Mouse (Mus musculus) spleen, postnatal 36 days (tissue): ENCODE measurements around the gene AW011738.

Source experiments
- DNase-seq, 2 experiments: peaks; one replicate each; pipeline ENCODE4 v3.0.0; 2022; ENCODE audit warnings: low spot score in 2 of 2, mixed read lengths in 1 of 2

Gene AW011738

GRCm38 (mm10) chr4:156197829-156198205, 5.3 kb upstream of the AW011738 start:
- peak; percentile 75 to 86 for DNase-seq

DNA sequence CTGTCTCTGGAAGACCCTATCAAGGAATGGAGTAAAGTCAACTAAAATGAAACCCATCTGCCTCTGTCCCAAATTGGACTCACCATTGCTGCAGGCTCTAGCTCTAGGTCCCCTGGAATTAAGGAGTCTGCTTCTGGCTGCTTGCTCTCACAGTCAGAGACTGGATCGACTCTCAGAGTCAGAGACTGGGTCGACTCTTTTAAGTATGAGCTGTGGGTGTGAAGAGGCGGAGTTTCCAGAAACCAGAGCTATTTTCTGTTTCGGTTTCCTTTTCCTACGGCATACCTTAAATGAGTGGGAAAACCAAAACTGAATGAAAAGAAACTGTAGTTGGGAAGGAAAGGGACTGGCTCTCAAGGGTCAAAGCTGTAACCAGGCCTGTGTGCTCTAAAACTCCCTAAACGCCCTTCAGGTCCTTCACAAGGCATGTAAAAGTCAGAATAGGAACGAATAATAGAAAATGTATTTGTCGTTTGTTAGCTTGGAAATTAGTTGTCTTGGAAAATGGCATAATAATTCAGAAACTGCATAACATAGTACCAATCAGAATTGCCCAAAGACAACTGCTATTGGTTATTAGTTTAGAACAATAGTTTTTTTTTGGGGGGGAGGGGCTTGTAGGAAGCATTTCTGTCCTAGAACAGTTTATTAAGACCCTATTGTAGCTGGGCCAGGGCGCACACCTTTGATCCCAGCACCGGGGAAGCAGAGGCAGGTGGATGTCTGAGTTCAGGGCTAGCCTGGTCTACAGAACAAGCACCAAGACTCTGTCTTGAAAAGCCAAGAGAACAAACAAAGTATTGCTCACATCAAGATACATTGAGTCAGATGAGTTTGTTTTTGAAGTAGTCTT, 2.3 kb upstream of the AW011738 start, which contains the start of gene Isg15:
Gene Isg15, minus strand, starts transcription at position 196 of the 853 bp plus-strand sequence.
- DNase-seq: peak; percentile 32 to 58

- peak; percentile 42 to 66 for DNase-seq
Observed at GRCm38 (mm10) chr4:156202462-156202893, 626 bp upstream of the AW011738 start.

DNA sequence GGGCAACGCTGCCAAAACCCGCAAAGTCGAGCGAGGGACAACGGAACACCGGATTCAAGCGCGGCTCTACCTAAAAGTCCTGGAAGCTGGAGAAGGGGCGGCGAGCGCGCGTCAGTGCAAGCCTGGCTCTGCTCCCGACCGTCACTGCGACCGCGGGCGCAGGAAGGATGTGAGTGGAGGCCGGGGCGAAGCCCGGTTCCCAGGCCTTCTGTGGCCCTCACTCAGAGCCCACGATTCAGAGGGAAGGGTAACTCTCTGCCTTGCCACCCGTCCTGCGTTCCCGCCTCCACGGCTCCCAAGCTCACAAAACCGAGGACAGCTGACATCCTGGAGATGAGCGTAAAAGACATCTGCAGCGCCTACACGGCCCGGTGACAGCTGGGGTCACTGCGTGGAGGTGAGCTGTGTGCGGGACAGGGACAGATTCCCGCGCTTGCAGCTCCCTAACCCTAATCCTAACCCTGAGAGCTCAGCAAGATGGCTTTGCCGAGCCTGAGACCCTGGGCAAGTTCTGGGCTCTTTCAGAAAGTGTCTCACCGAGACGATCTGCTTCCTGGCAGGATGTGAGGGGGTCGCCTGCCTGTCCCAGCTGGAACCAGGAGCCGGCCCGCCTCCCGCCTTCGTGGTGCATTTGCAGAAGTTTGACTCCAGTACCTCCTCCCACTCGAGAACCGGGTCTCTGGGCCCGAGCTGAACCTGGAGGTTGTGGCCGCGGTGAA, 468 bp downstream of the AW011738 start:
- DNase-seq: no peak

DNA sequence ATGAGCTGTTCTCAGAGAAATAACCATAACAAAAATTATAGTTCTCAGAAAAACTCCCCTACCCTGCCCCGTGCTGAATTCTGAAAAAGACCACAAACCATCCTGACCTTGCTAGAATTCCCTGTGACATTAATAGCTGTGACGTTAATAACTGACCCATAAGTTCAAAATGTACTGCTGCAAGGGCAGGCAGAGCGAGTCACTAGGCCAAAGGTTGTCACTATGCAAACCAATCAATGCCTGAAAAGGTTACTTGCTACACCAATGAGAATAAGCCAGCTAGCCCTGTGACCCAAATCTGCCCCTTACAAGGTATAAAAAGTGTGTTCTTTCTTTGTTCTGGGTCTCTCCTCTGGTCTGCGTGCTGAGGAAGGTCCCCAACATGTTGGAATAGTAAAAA, 5.8 kb downstream of the AW011738 start:
- no peak for DNase-seq

DNA sequence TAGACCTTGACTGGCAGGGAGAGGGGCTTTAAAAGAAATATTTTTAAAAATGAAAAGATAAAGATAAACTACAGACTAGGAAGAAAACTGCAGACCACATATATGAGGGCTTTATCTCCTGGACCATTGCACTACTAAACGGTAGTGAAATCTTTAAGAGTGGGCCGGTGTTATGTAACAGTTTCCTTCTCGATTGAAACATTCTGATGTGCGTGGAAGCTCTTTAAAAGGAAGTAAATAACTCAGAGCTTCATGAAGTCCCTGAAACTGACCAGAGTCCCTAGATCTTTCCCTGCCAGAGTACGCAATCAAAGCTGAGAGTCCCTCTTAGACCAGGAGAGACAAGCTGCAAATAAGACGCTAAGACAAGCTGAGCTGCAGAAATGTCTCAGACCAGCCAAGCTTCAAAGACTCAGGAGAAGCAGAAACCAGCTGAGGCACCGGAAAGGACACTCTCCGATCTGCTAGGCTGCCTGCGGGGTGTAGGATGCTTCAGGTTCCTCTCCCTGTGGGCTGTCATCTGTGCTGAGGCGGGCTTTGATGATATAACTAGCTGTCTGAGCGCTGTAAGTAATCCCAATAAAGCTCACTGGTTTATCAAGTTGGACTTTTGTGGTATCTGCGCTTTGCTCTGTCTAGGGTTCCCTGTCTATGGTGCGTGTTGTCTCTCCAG, 7.0 kb downstream of the AW011738 start:
- no peak for DNase-seq

GRCm38 (mm10) chr4:156213134-156213533, 10.0 kb downstream of the AW011738 start:
- no peak for DNase-seq

DNA sequence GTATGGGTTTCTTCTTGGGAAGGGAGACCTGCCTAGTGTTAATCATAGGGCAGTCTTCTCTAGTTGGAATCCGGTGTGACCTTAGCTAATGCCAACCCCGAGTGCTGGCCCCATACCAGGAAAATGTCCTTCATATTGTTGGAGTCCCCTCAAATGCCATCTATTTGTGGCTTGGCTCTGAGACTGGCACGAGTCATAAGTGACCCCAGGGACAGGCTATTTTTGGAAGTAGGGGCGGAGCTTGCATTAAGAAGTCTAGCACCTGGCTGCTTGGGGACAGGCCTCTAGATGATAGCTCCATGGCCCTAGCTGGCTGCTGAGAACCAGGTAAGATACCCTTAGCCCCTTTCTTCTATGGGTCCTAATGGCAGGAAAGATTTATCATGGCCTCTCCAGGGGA, 12.5 kb downstream of the AW011738 start, which contains the start of gene Perm1:
Gene Perm1, plus strand, starts transcription at position 220 of the 400 bp plus-strand sequence.
- no peak for DNase-seq

- no peak for DNase-seq
Observed at GRCm38 (mm10) chr4:156216196-156216595, 13.1 kb downstream of the AW011738 start.

DNA sequence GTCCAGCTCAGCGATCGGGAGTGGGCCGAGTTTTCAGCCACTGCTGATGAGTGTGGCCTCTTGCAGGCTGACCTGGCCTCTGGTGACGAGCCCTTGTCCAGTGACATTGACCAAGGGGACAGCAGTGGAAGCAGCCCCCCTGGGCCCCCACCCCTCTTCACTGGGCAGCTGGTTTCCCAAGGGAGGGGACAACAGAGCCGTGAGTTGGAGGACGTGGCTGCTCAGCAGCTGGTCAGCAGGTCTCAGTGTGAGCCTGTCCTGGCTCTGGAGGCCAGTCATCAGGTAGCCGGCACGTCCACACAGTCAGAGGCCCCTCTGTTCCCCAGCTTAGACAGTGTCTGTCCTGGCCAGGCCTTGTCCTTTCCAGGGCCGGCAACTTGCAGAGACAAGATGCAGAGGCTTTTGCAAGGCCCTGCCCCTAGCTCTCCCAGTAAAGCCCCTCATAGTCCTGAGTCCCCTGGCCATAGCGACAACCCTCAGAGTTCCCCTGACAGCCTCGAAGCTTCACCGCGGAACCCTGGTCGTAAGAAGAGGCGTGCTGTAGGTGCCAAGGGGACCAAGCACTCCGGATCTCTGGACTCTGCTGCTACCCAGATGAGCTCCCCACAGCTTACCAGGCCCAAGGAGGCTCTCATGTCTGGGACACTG, 14.0 kb downstream of the AW011738 start:
- DNase-seq: no peak

DNA sequence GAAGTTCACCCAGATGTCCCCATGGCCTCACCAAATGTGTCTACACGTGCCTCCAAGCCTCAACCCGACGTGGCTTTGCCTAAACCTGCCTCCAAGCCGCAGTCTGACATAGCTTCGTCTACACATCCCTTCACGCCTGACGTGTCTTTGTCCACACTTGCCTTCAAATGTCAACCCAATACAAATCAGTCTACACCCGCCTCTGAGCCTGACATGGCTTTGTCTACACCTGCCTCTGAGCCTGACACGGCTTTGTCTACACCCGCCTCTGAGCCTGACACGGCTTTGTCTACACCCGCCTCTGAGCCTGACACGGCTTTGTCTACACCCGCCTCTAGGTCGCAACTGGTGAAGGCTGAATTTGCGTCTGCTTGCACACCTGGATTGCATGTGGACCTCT, 14.7 kb downstream of the AW011738 start:
- peak in 1 of 2 experiments; percentile 22 for DNase-seq

DNA sequence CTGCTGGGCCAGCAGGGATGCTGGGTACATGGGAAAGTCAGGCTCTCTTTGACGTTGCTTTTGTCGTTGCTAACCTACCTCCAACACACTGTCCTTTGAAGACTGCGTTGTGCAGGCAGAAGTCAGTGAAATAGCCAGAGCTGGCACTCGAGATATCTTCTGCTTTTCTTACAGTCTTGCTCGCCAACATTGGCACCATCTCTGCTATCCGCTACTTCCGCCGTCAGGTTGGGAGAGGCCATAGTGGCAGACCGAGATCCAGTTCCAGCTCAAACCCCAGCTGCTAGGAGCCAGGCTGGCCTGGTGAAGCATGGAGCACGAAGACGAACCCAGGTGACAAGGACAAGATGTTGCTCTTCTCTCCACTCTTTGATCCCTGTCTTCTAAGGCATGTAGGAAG, 16.8 kb downstream of the AW011738 start:
- DNase-seq: no peak

DNA sequence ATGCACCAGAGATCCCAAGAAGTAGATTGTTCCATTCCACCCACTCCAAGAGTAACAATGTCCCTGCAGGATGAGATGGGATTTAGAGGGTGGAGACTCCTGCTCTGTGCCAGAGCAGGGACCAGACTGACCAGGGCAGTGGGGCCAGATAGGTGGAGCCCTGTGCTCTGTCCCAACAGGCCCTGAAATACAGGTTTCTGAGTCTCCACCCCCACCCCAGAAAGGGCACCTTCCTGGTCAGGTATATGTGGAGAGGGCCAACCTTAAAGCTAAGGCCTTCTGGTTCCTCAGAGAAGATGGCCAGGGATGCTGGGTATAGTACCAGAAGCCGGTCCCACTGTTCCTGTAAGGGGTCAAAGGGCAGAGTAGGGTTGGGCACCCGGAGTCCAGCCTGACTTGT, 21.2 kb downstream of the AW011738 start:
- DNase-seq: no peak

- no peak for DNase-seq
Observed at GRCm38 (mm10) chr4:156227752-156228392, 24.8 kb downstream of the AW011738 start.

DNA sequence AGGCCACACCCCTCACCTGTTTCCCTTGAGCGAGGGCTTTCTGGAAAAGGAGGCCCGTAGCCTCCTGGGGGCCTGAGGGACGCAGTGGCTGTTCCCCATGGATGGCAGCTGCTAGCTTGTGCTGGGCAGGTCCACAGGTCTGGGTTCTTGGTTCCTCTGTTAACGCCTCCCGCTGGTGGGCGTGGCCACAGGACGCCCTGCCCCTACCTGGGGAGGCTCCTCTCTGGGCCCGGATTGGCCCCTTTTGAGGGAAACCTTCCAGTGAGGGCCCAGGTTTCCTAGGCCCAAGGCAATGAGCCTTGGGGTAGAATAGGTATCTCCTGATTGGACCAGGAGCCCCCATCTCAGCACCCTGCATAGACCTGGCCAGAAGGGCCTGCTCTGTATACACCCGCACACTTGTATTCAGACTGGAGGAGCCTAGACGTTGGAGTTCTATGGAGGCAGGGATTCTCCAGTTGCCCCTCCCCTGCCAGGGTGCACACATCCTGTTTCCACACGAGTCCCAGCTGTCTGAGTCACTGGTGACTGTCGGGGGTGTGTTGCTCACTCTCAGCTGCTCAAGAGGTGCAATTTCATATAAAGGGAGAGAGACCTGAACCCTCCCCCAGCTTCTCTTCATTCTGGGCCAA, 25.4 kb downstream of the AW011738 start:
- no peak for DNase-seq

- no peak for DNase-seq
Observed at GRCm38 (mm10) chr4:156234021-156234501, 31.0 kb downstream of the AW011738 start.

GRCm38 (mm10) chr4:156234701-156235213, 31.7 kb downstream of the AW011738 start, which contains the start of gene Plekhn1:
Plekhn1 (minus strand) TSS chr4:156234857.
- DNase-seq: peak; percentile 73 to 76

- DNase-seq: no peak
Observed at GRCm38 (mm10) chr4:156235360-156235770, 32.3 kb downstream of the AW011738 start.

DNA sequence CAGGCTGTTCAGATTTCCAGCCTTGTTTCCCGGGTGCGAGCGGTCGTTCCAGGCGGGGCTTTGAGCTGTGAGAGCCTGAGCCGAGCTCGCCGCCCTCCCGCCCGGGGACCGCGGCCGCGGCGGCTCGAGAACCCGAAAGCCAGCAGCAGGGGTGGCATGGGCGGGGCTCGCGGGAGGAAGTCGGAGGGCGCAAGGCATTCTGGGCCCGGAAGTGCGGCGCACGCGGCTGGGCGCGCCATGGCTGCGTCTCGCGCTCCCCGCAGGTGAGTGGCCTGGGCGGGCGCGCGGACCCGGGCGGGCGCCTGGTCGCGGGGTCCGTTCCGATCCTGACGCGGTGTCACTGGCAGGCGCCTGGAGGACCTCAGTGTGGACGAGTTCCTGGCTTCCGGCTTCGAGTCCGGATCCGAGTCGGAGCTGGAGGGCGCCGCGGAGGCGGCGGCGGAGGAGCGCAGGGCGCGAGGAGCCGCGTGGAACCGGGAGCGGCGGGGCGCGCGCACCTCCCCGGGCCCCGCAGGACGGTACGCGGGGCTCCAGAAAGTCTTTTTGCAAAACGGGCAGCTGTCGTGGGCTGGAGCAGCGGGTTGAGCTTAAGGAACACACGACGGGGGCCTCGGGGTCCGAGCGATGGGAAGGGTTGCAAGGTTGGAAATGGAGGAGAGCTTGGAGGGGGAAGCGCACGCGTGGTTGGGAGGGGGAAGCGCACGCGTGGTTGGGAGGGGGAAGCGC, 32.9 kb downstream of the AW011738 start, which contains the start of gene Noc2l:
Gene Noc2l, plus strand, starts transcription at position 203 of the 726 bp plus-strand sequence.
- DNase-seq: peak; percentile 90 to 91
